Mouse (Mus musculus) heart, postnatal 14 days (tissue): Measurements from ENCODE around the gene Plekha6. TPM values are rescaled to one million over a fixed set of nuclear protein-coding genes. Genes with fewer than 3 reads are reported as not detected.

ENCODE experiments used
- DNase-seq, 2 experiments: peaks; one replicate each; pipeline ENCODE4 v3.0.0; 2021 to 2022
- intact Hi-C: fragments of 180-260 bp; cut with DNase I; formaldehyde crosslinking; loops from one replicate; pipeline ENCODE4 v1.15.1; 2025
- total RNA-seq, 2 experiments: library from RNA; stranded (reverse); gene quantifications; 2 replicates each; pipeline ENCODE4 v1.2.3; 2021

Gene Plekha6
- total RNA-seq, 2 experiments from 2014 or later = 69.0 to 81.8 TPM

DNA sequence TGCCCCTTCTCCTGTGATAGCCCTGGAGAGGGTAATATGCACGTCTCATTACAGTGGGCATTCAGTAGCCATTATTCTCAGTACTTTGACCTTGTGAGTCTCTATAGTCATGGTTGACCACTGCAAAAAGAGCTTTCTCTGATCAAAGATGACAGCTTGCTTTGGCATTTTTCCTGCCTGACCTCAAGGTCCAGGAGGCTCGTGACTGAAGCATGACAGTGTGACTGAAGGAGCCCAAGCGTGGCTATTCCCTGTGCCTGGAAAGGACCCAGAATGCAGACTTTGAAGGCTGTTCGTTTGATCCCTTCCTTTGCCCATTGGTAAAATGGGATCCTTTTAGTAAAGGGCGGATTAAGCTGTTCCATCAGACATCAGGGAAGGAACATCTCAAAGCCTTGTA is 71.9 kb downstream of the Plekha6 start:
- intact Hi-C loops = no loop called here
- DNase-seq = no peak

DNA sequence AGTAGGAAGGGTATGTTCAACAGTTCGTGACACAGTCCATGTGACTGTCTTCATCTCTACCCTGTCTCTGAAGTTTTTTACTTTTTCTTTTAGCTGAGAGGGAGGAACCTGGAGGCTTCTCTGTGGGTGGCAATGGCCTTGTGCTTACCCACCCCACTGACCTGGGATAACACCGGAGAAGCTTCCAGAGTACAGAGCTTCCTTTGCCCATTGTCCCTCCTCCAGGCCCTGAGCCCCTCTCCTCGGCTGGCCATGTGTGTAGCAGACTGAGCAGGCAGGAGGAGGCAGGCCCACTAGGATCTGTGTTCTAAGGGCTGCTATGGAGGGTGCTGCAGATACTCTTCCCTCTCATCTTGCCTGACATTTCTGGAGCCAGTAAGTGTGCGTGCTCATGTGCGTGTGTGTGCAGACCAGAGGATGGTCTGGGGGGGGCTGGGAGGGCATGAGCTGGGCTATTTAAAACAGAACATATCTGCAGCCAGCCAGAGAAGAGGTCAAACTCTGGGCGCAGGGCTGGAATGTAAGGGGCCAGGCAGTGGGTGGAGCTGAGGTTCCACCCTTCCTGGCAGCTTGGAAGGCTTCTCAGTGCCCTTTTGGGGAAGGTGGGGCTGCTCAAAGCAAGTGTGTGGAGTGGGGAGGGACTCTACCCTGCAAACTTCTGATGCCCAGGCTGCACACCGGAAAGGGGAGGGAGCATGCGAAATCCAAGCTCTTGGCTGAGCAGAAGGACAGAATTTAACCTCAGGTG is 72.9 kb downstream of the Plekha6 start:
- intact Hi-C loops = no loop called here
- peak; percentile 56 to 71 for DNase-seq

DNA sequence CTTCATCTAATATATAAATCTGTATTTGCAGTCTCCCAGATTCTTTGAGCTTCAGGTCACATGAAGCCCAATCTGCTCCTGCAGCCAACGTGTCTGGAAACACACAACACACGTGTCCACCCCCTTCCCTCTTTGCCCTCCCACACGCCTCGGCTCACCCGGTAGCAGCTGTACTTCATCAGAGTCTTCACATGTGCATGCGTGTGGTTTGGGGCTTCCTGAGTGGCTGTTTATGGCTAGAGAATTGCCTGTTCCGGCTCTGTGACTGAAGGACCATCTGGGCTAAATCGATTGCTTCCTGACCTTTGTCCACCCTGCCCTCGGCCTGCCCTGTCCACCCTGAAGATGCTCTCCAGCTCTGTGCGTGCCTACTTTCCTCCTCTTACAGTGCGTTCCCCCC is 73.7 kb downstream of the Plekha6 start:
- intact Hi-C loops = no loop called here
- DNase-seq = peak; percentile 55 to 71

DNA sequence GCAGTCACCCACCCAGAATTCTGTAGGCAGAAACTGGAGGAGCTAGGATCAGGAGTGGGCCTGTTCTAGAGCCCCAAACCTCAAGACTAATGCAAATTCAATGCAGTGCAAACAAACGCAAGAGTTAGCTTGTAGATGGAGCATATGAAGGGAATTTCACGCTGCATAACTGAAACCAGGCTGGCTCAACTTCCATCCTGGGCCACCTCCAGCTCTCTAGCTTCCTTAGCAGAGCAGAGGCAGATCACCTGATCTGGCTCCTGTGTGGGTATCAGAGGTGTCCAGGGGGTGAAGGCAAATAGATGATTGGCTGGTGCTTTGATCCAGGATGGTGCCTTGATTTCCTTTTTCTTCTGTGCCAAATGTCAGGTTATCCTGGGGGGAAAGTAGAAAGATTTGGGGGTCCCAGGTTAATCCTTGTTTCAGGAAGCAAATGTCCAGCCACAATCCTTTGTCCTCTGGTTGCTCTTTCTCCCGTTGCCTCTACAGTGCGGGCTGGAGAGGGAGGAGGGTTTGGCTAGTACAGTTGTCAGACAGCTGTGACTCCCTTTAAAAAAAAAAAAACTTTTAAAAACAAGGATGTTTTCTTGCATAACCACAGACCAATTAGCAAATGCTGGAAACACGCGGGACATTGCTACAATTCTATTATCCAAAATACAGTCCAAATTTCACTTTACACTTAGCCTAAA is 75.3 kb downstream of the Plekha6 start:
- intact Hi-C loops = no loop called here
- DNase-seq = no peak

DNA sequence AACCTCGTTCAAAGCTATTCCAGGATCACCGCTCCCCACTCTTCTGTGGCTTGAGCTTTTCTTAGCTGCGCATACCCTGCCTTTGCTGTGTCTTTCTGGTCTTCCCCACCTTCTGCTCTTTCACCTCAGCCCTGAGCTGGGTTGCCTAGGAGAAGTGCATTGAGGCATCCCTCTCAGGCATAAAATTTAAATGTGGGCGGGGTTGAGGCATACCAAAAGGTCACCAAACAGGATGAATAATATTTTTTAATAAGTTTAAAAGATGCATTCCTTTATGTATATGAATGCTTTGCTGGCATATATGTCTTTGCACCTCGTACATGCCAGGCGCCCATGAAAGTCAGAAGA is 75.8 kb downstream of the Plekha6 start:
- intact Hi-C loops = no loop called here
- DNase-seq = no peak

DNA sequence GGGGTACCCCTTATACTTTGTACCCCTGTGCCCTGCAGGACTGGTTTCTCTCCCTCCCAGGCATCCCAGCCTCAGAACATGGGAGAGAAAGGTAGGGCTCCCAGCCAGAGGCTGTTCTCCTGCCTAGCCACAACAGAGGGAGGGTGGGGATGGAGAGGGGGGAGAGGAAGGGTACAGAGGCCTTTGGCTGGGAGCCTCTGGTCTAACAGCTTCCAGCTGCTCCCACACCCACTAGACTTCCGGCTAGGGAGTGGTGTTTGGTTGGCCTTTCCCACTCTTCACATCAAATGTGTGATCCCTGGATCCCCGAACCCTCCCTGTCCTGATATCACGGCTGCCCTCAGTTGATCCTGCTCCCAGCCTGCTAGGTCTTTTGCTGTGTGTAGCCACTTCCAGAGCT is 76.9 kb downstream of the Plekha6 start:
- peak; percentile 70 to 80 for DNase-seq
- intact Hi-C loops = no loop called here

DNA sequence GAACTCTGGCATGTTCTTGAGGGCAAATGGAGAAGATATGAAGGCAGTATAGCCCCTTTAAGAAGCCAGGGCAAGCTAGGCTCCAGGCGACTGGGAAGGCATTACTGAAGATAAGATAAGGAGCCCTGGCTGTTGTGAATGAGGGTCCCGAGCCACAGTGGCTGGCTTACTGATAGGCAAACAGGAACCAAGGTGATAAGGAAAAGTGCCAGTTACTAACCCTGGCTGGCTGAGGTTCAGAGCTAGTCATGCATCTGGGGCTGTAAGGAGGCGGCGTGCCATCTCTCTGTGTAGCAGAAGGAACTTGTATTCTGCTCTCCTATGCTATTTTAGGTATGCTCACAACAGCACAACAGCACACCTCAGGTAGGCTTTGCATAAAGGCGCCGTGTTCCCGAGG is 80.7 kb downstream of the Plekha6 start:
- DNase-seq = peak; percentile 43 to 50
- intact Hi-C loops = no loop called here

DNA sequence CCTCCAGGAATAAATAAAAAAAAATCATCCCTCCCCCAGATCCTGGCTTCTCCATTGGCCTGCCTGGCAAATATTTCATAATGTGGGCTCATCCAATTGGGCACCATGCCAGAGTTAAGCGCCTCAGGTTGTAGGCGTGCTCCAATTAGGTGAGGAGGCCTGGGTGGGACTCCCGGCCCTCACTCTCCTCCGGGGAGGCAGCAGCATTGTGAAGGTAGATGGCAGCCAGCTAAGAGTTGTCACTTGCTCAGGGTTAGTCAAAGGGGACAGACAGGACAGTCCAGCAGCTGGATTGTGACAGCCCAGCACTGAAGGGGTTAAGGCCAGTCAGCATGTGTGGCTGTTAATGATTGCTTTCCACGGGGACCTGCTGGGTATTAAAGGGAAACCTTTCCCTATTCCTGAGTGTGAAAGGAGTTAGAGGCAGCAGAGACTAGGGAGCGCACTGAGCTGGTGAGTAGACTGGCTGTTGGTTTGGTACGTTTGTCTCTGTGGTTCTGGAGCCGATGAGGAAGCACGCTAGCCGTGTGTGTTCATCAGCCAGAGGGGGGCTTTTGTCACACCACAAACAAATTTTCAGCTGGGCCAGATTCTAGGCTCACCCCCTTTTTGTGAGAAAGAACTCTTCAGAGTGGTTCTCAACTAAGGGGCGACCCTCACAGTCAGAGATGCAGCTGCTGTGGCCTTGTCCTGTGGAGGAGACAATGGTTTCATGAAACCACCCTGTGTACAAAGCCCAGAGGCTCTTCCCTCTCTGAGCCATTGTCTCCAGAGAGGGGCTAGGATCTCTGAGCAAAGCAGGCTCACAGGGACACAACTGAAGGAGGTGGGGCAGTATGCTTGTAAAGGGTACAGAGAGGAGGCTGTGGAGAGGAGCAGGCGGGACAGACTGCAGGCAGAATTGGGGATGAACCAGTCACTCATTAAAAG is 81.9 kb downstream of the Plekha6 start:
- DNase-seq = peak in 1 of 2 experiments; percentile 54
- intact Hi-C loops = no loop called here

DNA sequence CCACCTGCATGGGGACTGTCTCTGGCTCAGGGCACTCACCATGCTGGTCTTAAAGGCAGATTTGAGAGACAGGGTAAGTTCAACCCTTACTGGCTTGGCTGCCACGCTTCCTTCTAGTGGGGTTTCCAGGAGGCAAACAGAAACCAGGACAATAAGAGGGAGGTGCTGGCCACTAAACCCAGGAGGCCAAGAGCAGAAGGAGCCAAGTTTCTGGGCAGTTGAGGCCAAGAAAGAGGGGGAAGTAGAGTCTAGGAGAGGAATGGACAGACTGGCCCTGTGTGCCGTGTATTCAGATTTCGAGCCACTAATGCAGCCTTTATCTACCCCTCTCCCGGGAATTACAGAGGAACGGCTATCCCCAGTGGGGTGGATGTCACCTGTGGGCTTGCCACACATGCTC is 83.2 kb downstream of the Plekha6 start:
- intact Hi-C loops = no loop called here
- DNase-seq = no peak

DNA sequence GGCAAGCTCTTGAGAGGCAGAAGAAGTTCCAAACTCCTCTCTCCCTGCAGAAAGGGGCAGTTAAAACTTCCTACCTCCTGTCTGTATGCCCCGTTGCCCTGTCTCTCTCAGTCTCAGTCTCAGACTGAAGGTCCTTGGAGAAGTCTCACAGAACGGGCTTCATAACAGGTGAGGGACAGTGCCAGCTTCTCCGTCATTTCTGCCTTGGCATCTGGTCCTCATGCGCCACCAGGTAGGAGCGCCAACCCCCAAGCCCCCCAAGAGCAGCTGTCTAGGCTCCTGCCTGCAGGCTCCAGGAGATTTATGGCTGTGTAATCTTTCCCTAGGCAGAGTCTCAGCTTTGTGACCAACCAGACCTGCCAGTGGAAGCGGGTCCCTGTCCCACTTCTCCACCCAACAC is 86.8 kb downstream of the Plekha6 start:
- intact Hi-C loops = no loop called here
- no peak for DNase-seq

DNA sequence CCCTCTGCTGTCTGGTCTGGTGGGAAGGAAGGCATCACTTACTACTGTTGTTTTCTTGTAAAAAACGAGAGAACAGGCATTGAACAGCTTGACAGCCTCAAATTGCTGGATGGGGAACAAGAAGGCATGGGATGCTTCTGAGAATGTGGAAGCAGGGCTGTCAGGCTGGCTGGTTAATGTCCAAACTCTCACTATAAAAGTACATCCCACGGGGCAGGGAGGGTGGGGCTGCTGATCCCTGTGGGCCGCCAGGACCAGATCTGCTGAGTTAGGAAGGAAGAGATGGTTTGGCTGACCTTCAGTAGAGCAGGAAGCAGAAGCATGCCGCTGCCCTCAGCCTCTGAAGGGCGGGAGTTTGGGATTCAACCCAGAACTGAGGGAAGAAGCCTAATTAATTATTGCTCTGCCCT is 87.6 kb downstream of the Plekha6 start:
- intact Hi-C loops = no loop called here
- peak; percentile 44 to 67 for DNase-seq

DNA sequence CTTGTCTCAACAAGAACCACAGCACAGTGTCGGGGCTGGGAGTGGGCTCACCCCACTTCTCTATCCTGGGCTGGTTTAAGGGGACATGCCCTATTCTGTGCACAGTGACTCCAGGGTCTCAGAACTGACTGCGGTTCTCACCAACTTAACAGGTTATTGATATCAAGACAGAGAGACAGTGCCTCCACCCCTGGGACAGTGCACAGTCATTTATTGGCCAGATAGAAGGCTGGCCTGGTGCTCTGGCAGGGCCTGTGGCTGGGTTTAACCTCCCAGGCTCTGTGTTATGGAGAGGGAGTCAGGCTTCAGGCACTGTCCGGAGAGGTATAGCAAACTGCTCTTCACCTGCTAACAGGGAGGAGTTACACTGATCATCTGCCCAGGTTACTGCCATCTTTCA is 88.2 kb downstream of the Plekha6 start:
- DNase-seq = no peak
- intact Hi-C loops = no loop called here

DNA sequence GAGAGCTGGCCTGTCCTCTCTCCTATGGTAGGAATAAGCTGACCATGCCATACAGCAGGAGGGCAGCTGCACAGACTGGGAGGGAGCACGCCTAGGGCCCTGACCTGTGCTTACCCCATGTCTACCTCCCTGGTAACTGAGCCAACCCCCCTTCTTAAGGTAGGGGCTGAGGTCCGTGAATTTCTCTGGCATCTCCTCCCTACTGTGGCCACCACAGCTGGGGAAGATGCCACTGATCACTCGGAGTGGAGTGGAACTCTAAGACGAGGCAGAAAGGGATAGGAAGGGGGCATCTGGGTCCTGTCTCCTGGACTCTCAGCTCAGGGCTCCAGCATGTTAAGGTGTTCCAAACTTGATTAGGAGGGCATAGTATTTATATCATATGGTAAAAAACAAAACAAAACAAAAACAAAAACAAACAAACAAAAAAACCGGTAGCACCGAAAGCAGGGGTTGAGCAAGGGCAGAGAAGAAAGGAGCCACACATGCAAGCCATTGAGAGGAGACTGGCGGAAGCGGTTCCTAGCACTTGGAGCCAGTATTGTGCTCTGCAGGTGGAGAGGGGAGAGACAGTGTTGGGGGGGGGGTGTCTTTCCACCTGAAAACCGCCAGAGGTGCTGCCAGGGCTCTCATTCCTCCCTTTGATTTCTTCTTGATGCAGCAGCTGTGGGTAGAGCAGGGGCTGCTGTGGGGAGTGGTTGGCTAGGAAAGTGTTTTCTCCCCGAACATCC is 89.0 kb downstream of the Plekha6 start:
- intact Hi-C loops = no loop called here
- no peak for DNase-seq

DNA sequence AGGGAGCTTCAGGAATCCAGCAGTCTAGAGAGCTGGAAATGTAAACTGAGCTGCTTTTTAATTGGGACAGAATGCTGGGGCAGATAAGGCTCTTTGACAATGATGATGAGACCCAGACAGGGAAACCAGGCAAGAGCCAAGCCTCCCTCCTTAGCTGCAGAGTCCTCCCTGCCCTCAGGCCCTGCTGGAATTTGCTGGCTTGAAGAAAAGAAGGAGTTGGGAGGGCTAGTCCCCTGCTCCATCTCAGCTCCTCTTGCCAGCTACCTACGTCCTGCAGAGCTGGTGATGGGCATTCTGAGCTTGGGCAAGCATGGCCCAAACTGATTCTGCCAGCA is 89.5 kb downstream of the Plekha6 start:
- intact Hi-C loops = no loop called here
- peak in 1 of 2 experiments; percentile 35 for DNase-seq

DNA sequence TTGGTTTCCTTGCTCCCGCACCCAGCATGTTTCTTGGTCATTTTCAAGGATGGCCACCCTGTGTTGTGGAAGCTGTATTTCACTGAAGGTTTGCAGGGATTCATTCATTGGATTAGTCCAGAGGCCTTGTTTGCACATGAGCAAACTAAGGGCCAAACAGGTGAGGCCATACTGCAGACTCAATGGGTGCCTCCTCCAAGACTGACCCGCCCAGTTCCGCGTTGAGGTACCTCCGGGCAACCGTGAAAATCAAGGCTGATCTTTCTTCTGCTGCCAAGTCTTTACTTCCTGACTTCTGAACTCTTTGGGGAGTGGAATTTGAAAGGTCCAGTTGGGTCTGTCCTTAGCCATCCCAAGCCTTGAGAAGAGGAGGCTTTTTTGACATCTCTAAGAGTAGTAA is 90.2 kb downstream of the Plekha6 start:
- intact Hi-C loops = no loop called here
- no peak for DNase-seq

DNA sequence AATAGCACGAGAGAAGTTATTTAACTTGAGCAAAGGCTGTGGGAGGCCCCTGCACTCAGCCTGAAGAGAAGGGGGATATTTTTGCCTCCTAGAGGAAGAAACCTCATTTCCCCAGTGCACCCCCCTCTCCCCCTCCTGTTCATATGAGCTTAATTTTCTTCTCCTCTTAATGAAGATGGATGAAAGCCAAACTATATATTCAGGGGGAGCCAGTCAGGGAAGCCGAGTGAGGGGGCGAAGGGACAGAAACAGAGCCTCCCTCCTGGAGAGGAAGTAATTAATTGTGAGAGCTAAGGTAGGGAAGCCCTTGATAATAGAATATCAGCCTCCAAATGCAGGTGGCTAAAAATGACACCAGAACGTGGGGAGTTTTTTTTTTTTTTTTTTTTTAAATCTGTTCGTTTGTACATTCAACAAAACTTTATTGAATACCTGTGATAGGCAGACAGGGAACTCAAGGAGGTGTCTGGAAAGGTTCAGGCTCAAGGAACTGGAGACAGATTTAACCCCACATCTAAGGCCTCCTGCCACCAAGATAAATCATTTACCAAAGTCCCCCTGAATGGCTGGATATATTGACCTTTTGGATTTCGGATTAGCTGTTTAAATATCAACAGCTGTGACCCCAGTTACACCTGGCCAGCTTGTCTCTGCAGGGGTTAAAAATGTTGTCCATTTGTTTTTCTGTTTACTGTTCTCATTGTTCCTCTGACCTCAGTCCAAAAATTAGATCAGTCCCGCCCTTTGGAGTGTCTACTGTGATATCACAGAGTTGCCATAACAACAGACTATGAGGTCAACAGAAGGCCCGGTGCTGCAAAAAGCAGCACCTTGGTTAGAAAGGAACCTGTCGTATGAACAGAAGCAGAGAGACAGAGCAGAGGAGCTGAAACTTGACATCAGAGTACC is 91.1 kb downstream of the Plekha6 start:
- intact Hi-C loops = no loop called here
- DNase-seq = no peak

DNA sequence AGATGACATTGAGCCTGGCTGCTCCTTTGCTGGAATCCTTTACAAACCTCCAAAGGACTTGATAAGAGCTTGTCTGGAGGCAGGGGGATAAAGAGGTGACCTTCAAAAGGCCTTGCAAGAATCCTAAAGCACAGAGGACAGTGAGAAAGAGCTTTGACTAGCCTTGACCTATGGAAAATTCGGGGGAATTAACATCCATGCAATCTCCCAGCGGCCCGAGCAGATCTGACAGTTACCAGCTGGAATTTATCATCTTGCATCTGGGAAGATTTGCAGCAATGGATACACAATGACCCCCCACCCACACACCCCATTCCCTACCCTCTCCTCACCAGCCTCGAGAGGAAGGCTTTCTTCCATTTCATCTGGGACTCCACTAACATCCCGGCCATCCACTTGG is 91.8 kb downstream of the Plekha6 start:
- intact Hi-C loops = loop anchor here (2.0 kb wide), 1 partner anchor 29 kb away; no protein-coding TSS in a partner anchor

DNA sequence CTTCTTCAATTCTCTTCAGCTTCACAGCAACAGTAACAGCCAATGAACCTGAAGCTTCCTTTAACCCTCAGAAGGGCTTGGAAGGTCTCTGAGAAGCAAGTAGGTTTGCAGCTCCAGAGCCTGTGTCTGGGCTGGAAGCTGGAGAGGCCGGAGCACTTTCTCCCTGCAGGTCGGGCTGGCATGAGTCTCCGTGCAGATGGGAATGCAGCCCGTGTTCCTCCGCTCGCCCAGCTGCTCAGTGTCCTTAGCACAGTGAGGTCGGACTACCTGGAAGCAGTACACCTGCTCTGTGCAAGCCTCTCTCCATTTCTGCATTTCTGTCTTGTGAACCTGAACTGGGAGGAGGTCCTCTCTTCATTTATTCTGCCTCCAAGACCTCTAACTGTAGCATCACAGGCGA is 92.3 kb downstream of the Plekha6 start:
- intact Hi-C loops = loop anchor here (2.0 kb wide), 1 partner anchor 30 kb away; no protein-coding TSS in a partner anchor
- DNase-seq = no peak

More for the DNA sequence above, 91.8 kb downstream of the Plekha6 start:
- DNase-seq = no peak

DNA sequence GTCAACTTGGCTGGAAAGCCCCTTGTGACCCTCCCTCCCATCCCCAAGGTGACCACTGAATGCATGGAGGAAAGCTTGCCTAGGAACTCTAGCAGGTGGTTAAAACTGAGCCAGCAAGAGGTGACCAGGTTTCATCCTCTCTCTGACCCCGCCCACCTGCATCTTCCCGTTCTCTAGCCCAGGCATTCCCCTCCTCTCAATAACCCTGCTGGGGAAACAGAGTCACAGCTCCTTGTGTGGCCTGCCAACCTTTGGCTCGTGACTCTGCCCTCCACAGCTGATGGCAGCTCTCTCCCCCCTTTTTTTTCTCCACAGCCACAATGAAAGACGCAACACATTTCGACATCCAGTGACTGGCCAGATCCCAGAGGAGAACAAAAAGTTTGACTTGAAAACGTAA is 94.7 kb downstream of the Plekha6 start:
- intact Hi-C loops = no loop called here

DNA sequence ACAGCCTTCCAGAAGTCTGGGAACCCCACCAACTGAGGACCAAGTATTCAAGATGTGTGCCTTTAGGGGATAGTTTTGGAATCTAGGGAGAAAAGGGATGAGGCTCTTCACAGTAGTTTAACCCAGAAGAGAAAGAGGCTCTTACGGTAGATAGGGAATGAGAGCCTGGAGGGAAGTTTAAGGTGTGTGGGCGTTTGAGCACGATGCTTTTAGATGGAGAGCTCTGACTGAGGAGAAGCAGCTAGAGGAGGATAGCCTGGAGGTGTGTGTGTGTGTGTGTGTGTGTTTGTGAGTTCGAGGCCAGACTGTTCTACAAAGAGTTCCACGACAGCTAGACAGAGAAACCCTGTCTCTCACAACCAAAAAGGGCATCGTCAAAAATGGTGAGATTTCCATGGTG is 98.6 kb downstream of the Plekha6 start:
- intact Hi-C loops = no loop called here
- DNase-seq = no peak

More for the DNA sequence above, 94.7 kb downstream of the Plekha6 start:
- DNase-seq = no peak
